Mouse (Mus musculus) small intestine, adult 2 months (tissue): Measurements from ENCODE around the gene Rce1. TPM values are rescaled to one million over a fixed set of nuclear protein-coding genes. Genes with fewer than 3 reads are reported as not detected.

Experiments used
- H3K27ac ChIP-seq: fragments of 200-500 bp; 2 replicates; pipeline ENCODE4 v1.5.1; 2012; ENCODE audit warnings: low read depth, low read length, control low read depth, inconsistent platforms; ENCODE audit not compliant: insufficient read depth
- H3K27me3 ChIP-seq: fragments of 200-500 bp; 2 replicates; pipeline ENCODE4 v1.6.1; 2012; ENCODE audit warnings: mild to moderate bottlenecking, moderate library complexity, low read length, inconsistent platforms; ENCODE audit not compliant: control insufficient read depth, insufficient read depth
- H3K36me3 ChIP-seq: fragments of 200-500 bp; 2 replicates; pipeline ENCODE4 v1.6.1; 2012; ENCODE audit warnings: mild to moderate bottlenecking, low read length, control low read depth, inconsistent platforms; ENCODE audit not compliant: control insufficient read depth, insufficient read depth
- H3K4me1 ChIP-seq: fragments of 200-500 bp; 2 replicates; pipeline ENCODE4 v1.6.1; 2012; ENCODE audit warnings: low read length, inconsistent platforms, mixed read lengths; ENCODE audit not compliant: control insufficient read depth, insufficient read depth, insufficient read length
- H3K4me3 ChIP-seq: fragments of 200-500 bp; 2 replicates; pipeline ENCODE4 v1.5.1; 2012; ENCODE audit warnings: low read depth, mild to moderate bottlenecking, control low read depth, inconsistent platforms, low read length, moderate library complexity
- CTCF ChIP-seq: fragments of 200-500 bp; IDR thresholded peaks from 2 replicates; pipeline ENCODE4 v1.5.1; 2012; ENCODE audit warnings: low read depth, mild to moderate bottlenecking, control low read depth, inconsistent platforms, low read length, moderate library complexity, mixed read lengths; ENCODE audit not compliant: insufficient replicate concordance, insufficient read length; ENCODE audit errors: extremely low read depth
- POLR2A ChIP-seq: fragments of 200-500 bp; IDR thresholded peaks from 2 replicates; pipeline ENCODE4 v1.6.1; 2012; ENCODE audit warnings: low read depth, mild to moderate bottlenecking, control low read depth, inconsistent platforms, low read length, moderate library complexity
- WGBS: fragments of 180-500 bp; shearing (Covaris S2); methylation state at CpG from one replicate; pipeline ENCODE4 v1.1.7; 2018; 5-methylcytosine and 5-hydroxymethylcytosine counted together
- polyA plus RNA-seq: library from polyadenylated mRNA; depleted of rRNA; stranded (reverse); fragments of >200 nt; gene quantifications from 2 replicates; pipeline ENCODE4 v1.2.3, GENCODE M21; 2012

Gene Rce1
- polyA plus RNA-seq, 1 experiment: 97.5 TPM

DNA sequence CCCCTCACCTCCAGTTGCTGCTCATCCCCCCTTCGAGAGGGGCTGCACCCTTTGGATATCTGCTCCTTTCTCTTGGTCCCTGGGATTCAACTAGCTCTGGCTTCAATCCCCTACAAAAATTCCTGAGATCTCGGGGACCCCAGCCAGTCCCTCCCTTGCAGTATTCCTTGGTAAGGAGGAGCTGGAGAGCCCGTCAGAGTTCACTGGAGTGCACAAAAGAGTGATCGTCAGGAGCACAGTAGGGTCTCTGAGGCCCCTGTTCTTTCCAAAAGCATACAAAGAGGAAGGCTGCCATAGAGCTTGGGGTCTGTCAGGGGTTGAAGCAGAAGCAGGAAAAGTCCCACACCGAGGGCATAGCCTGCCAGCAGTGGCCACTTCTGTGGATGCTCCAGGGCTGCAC is 2.7 kb downstream of the Rce1 start:
- Histone ChIP-seq H3K27me3 (no peaks in the 10 kb centered on the region), H3K4me3 (no peak overlapping the region), H3K4me1 (peaks cover 7% of the 10 kb centered on the region; the same call in 1 of the 2 replicates), H3K27ac (no peak overlapping the region), H3K36me3 (peaks cover 6% of the 10 kb centered on the region; the same call in 1 of the 2 replicates)
- 87% methylated on average over 5 of the region's 5 CpGs for WGBS
- TF ChIP-seq CTCF (no peak), POLR2A (no peak)

- Histone ChIP-seq H3K27ac (no peak overlapping the region), H3K36me3 (peaks cover 6% of the 10 kb centered on the region; the same call in 1 of the 2 replicates), H3K27me3 (no peaks in the 10 kb centered on the region), H3K4me1 (peaks cover 3% of the 10 kb centered on the region; the same call in 1 of the 2 replicates), H3K4me3 (no peak overlapping the region)
- 86% methylated on average over 7 of the region's 7 CpGs for WGBS
- TF ChIP-seq CTCF (no peak), POLR2A (no peak)
These were observed 4.7 kb downstream of the Rce1 start for GRCm38 (mm10) chr19:4620721-4621120.

GRCm38 (mm10) chr19:4619461-4619860 is 6.0 kb downstream of the Rce1 start:
- Histone ChIP-seq H3K27ac (no peak overlapping the region), H3K4me3 (no peak overlapping the region), H3K4me1 (no peaks in the 10 kb centered on the region; the same call in none of the 2 replicates), H3K36me3 (peaks cover 6% of the 10 kb centered on the region; the same call in 1 of the 2 replicates), H3K27me3 (no peaks in the 10 kb centered on the region)
- WGBS: 88% methylated on average over 10 of the region's 10 CpGs
- no peak for TF ChIP-seq POLR2A
- TF ChIP-seq CTCF: no peak

DNA sequence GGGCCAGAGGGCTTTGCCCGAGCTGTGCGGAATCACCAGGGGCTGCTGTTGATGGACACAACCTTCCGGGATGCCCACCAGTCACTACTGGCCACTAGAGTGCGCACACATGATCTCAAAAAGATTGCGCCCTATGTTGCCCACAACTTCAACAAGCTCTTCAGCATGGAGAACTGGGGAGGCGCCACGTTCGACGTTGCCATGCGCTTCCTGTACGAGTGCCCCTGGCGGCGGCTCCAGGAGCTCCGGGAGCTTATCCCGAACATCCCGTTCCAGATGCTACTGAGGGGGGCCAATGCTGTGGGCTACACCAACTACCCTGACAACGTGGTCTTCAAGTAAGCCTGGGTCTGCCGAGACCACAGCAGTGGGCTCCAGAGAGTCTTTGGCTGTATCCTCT is 7.3 kb downstream of the Rce1 start:
- no peak overlapping the region for H3K27ac ChIP-seq
- 47% methylated on average over 18 of the region's 18 CpGs for WGBS
- peaks cover 6% of the 10 kb centered on the region; the same call in 1 of the 2 replicates for H3K36me3 ChIP-seq
- no peak overlapping the region for H3K4me3 ChIP-seq
- TF ChIP-seq POLR2A (no peak), CTCF (peak; percentile 29; the same call in 1 of the 2 replicates)
- H3K27me3 ChIP-seq: no peaks in the 10 kb centered on the region
- H3K4me1 ChIP-seq: peaks cover 5% of the 10 kb centered on the region

- Histone ChIP-seq H3K4me1 (peaks cover 5% of the 10 kb centered on the region), H3K4me3 (no peak overlapping the region), H3K36me3 (no peaks in the 10 kb centered on the region), H3K27me3 (no peaks in the 10 kb centered on the region), H3K27ac (no peak overlapping the region)
- TF ChIP-seq POLR2A (no peak), CTCF (no peak)
- 50% methylated on average over 4 of the region's 4 CpGs for whole genome bisulfite sequencing
These were observed 8.9 kb downstream of the Rce1 start for GRCm38 (mm10) chr19:4616546-4616945.

GRCm38 (mm10) chr19:4615151-4616093 is 10.0 kb downstream of the Rce1 start, which contains the start of gene Lrfn4:
TSS of gene Lrfn4 (minus strand) at chr19:4615667.
- WGBS: under 1% methylated on average over 84 of the region's 87 CpGs
- peak within 1 kb of the TSS; percentile 1; the same call in 1 of the 2 replicates for H3K27ac ChIP-seq

More at GRCm38 (mm10) chr19:4615151-4616093, 10.0 kb downstream of the Rce1 start, which contains the start of gene Lrfn4:
- H3K4me3 ChIP-seq: peak within 1 kb of the TSS; percentile 80
- no peaks in the 10 kb centered on the region for H3K36me3 ChIP-seq
- no peaks in the 10 kb centered on the region for H3K27me3 ChIP-seq
- peaks cover 5% of the 10 kb centered on the region for H3K4me1 ChIP-seq
- TF ChIP-seq POLR2A: no peak
